Mouse (Mus musculus): ENCODE measurements around the gene Slc26a3. TPM values are rescaled to one million over a fixed set of nuclear protein-coding genes. Genes with fewer than 3 reads are reported as not detected.

Gene Slc26a3
- 0.04 TPM in 1 of 2 replicates, not detected in the other for polyA plus RNA-seq (2021; fragmentation: Nextera tagmentation)
- long read RNA-seq, experiment 1, partial matches to known transcripts: 3 of 3 reads
- long read RNA-seq, experiment 1, other reads (novel, unspliced or antisense): 0 of 3 reads
- long read RNA-seq, experiment 2: 0 reads

GRCm38 (mm10) chr12:31390571-31390970 lies at the start of gene Slc26a3:
Gene Slc26a3 (plus strand): TSS chr12:31390871.

GRCm38 (mm10) chr12:31350944-31351928 lies 39.4 kb upstream of the Slc26a3 start, which contains the start of gene Dld:
Gene Dld (minus strand): TSS chr12:31351453.

GRCm38 (mm10) chr12:31499314-31500131 lies 108.9 kb downstream of the Slc26a3 start, which contains the start of gene Cbll1:
Gene Cbll1 (minus strand): TSS chr12:31499616.

Other genes with a start within 250 kb of the Slc26a3 start
- gene Gm6993, start 150.1 kb upstream of the Slc26a3 start, polyA plus RNA-seq (2021; fragmentation: Nextera tagmentation): not detected in 2 replicates
- 3.1 TPM in 2 replicates for gene Lamb1, start 125.6 kb upstream of the Slc26a3 start, polyA plus RNA-seq (2021; fragmentation: Nextera tagmentation)
- gene Dld, start 39.4 kb upstream of the Slc26a3 start, polyA plus RNA-seq (2021; fragmentation: Nextera tagmentation): 64.1 and 76.1 TPM in 2 replicates
- gene Cbll1, start 108.7 kb downstream of the Slc26a3 start, polyA plus RNA-seq (2021; fragmentation: Nextera tagmentation): 9.0 and 14.8 TPM in 2 replicates
- gene Slc26a4, start 169.1 kb downstream of the Slc26a3 start, polyA plus RNA-seq (2021; fragmentation: Nextera tagmentation): 0.74 and 1.3 TPM in 2 replicates
- gene Bcap29, start 243.8 kb downstream of the Slc26a3 start, polyA plus RNA-seq (2021; fragmentation: Nextera tagmentation): 75.3 and 93.5 TPM in 2 replicates